Mouse (Mus musculus) heart, adult 2 months (tissue): ENCODE measurements at regions not wholly inside any gene's neighbourhood (a gene's known extent, or its start where the extent isn't known, plus 50 kb on each side); places are given as distances from the start of the nearest gene placed in this dataset.

ENCODE experiments used
- CTCF ChIP-seq: fragments of 200-600 bp; IDR thresholded peaks from 2 replicates; pipeline ENCODE4 v1.8.1; 2022; ENCODE audit warnings: antibody characterized with exemption, mild to moderate bottlenecking, moderate library complexity
- EP300 ChIP-seq: fragments of 200-500 bp; IDR thresholded peaks from 2 replicates; pipeline ENCODE4 v1.6.1; 2011; ENCODE audit warnings: low read depth, low read length, control low read depth; ENCODE audit not compliant: insufficient read depth
- POLR2A ChIP-seq: fragments of 200-500 bp; IDR thresholded peaks from 2 replicates; pipeline ENCODE4 v1.6.1; 2011; ENCODE audit warnings: mild to moderate bottlenecking, low read depth, low read length, control low read depth; ENCODE audit not compliant: insufficient read depth

DNA sequence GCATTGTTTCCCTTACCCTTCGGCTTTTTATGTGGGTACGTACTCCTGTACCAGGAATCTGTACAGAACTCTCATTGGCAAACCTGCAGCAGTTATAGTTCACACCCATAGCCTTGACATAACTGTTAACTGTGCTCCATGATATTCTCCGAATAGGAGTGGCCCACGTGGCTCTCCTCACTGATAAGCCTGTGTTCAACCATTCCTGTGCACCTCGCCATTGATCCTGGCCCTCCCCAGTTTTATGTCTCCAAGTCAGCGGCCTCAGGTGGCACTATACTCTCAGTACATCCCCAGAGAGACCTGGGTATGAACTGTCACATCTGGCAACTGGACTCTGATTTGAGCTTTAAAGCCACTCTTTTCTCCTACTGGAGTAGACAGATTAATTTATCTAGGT lies 324.5 kb upstream of the Mtpn start:
- no peak for TF ChIP-seq EP300
- TF ChIP-seq CTCF, result no peak
- no peak for TF ChIP-seq POLR2A
